Mouse (Mus musculus): ENCODE results near the gene Nat14.

DNA sequence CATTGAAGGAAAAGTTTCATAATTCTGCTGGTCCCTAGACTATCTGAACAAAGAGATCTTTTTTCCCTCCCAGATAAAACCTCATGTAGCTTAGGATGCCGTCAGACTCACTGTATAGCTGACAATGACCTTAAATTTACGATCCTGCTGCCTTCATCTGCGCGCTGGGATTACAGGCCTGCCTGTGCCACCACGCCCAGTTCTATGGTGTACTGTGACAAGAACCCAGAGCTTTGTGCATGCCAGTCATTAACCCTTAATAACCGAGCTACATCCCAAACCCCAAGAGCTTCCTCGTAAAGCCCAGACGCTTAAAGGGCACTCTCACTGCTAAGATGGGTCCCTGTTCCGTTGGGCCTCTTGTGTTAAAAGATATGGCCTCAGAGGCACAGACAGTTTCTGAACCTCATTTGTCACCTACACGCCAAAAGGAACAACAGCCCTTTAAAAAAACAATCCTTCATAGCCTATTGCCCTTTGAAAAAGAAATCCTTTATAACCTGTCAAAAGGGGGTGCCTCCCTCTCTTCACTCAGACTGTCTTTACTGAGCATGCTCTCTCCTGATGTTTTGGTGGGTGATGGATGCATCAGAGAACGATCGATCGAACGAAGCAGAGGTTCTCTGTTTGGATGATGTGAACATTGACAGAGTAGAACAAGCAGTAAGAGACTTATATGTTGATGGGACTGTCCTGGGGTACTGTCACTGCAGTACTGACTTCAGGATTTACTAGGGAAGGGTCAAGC is 6.0 kb upstream of the Nat14 start:
- TF ChIP-seq CTCF (IDR thresholded peaks at IDR 0.05; ENCODE audit: control insufficient read depth, insufficient read depth, insufficient read length) (no peak), CEBPB (IDR thresholded peaks at IDR 0.05; ENCODE audit: low read depth) (no peak), MYOG (IDR thresholded peaks at IDR 0.05; ENCODE audit: control insufficient read depth, extremely low read depth, insufficient read length) (no peak), MAX (IDR thresholded peaks at IDR 0.05) (no peak), USF1 (IDR thresholded peaks at IDR 0.05; ENCODE audit: low read depth) (no peak)

Data from C2C12 (cell line).